Mouse (Mus musculus) megakaryocyte-erythroid progenitor cell, adult 5 weeks (primary cell): ENCODE measurements around the gene Doc2g. TPM values are rescaled to one million over a fixed set of nuclear protein-coding genes. Genes with fewer than 3 reads are reported as not detected.

Source experiments
- polyA plus RNA-seq: library from polyadenylated mRNA; stranded (reverse); fragments of >175 nt; gene quantifications from 2 replicates; pipeline ENCODE4 v1.2.3, GENCODE M21; 2012

Doc2g gene
- 10.4 and 16.4 TPM in 2 replicates for polyA plus RNA-seq

DNA sequence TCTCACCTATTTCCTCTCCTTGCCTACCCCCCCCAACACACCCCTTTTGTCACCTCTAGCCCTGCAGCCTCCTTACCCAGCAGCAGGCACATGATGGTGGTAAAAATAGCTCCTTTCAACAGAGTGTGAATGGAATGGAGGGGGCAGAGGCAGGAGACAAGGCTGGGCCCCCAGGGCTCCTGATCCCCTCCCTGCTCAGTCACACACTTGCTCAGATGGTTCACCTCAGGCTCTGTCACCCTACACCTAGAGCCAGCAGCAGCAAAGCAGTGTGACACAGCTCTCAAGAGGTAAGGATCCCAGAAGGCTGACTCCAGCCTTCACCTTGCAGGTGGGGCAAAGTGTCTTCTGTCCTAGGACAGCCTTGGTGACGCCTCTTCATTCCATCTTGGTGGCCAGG lies at the start of gene Doc2g:
Gene Doc2g, plus strand, starts transcription at position 202 of the 400 bp plus-strand sequence.

DNA sequence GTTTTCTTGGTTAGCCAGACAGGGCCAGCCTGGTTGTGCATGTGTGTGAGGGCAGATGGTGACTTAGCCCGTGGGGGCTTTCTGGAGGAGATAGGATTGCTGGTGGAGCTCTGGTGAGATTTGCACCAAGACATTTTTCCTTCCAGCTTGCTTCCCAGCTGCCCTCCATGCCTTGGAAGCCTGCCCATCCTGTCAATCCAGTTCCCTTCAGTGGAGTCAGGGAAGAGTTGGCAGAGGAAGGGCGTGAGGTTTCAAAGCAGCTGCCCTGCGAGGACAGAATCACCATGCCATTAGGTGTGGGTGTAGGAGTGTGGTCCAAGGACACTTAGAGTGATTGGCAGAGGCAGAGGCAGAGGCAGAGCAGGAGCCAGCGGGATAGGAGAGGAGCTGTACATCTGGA lies 44.6 kb upstream of the Doc2g start, which contains the start of gene Aldh3b3:
Gene Aldh3b3, plus strand, starts transcription at position 176 of the 400 bp plus-strand sequence.

DNA sequence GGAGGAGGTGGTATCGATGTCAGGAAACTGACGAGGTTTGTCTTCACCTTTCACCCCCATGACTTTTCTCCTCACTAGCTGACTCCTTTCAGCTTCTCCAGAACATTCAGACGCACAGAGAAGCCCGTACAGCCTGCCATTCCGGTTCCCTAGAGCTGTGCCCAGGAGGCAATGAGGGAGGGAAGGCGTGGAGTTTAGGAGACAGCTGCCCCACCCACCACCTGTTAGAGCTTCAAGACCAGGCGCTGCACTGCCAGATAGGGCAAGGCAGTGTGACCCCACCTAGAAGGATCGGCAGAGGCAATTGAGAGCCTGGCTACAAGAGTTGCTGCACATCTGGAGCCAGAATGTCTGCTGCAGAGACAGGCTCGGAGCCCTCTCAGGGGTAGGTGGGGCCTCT lies 30.9 kb upstream of the Doc2g start, which contains the start of gene Aldh3b2:
Gene Aldh3b2, plus strand, starts transcription at position 100 of the 400 bp plus-strand sequence.

GRCm38 (mm10) chr19:3986334-3986733 lies 16.8 kb upstream of the Doc2g start, which contains the start of gene Acy3:
TSS of gene Acy3 (plus strand) at chr19:3986570.

GRCm38 (mm10) chr19:3992416-3992815 lies 10.7 kb upstream of the Doc2g start, which contains the start of gene Tbx10:
TSS of gene Tbx10 (plus strand) at chr19:3992752.

GRCm38 (mm10) chr19:4000119-4000900 lies 2.8 kb upstream of the Doc2g start, which contains the start of the genes Nudt8 and Gm49405:
TSS of gene Nudt8 (plus strand) at chr19:4000580.
TSS of gene Gm49405 (plus strand) at chr19:4000626.

GRCm38 (mm10) chr19:4012432-4013022 lies 9.4 kb downstream of the Doc2g start, which contains the start of gene Ndufv1:
TSS of gene Ndufv1 (minus strand) at chr19:4012806.

DNA sequence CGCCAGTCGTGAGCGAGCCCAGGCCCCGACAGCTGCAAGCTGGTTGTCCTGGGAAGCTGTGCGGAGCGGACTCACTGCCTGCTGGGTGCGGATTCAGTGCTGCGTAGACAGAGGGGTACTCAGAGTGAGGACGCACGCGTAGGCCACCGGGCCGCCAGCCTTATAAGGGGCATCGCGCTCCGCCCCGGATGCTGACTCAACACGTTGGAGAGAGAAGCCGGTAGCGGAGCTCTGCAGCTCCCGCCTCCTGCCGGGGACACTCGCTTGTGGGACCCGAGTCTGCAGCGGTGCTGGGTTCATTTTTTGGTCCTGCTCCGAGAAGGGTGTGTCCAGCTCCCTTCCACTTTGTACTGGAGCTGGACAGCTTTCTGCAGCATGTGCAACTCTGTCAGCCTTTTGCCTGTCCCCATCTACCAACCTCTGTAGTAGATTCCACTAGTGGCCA lies 34.7 kb downstream of the Doc2g start, which contains the start of gene Gstp1:
Gene Gstp1, minus strand, starts transcription at position 198 of the 445 bp plus-strand sequence.

DNA sequence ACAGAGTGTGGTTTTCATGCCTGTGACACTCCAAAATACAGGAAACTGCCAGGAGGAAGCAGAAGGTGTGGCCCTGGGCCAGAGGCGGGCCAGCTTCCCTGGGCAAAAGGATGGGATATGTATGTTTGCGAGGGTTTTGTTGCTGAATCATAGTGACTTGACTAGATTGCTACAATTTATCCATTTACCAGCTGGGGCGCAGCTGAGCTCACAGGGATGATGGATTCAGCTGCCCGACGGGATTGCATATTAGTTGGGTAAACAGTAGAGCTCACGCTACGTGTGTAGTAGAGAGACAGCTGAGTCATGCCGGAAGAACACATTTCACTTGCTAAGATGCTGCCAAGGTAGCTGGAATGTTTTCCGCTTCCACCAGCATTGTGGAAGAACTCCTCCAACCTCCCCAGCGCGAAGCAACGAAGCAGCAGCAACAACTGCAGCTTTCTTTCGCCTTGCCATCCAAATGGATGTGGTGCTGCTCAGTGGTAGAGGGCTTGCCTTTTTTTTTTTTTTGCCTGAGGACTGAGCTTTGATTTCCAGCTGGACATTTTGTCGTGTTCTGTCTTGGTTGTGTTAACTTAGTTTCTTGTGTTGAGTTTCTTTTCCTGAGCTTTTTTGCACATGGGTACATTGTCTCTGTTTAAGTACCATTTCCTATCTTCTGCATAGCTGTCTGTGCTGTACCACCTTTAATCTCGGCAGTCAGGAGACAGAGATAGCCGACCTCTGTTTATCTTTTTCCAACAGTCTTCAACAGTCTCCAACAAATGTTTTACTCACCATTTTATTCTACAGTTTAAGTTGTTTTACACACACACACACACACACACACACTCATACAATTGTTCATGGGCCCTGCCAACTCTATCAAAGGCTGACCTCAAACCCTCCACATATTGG lies 43.1 kb downstream of the Doc2g start, which contains the start of gene Gstp2:
Gene Gstp2, minus strand, starts transcription at position 58 of the 900 bp plus-strand sequence.

Other genes starting within 250 kb of the Doc2g start
- 8.5 and 15.4 TPM in 2 replicates for gene Kmt5b, start 235.9 kb upstream of the Doc2g start, polyA plus RNA-seq
- 25.3 and 29.5 TPM in 2 replicates for gene Chka, start 151.5 kb upstream of the Doc2g start, polyA plus RNA-seq
- 247 and 284 TPM in 2 replicates for gene Tcirg1, start 96.2 kb upstream of the Doc2g start, polyA plus RNA-seq
- gene Ndufs8, start 90.5 kb upstream of the Doc2g start, polyA plus RNA-seq, result 133 and 144 TPM in 2 replicates
- gene Aldh3b1, start 73.5 kb upstream of the Doc2g start, polyA plus RNA-seq, result 5.0 and 8.2 TPM in 2 replicates
- 182 and 302 TPM in 2 replicates for gene Unc93b1, start 68.1 kb upstream of the Doc2g start, polyA plus RNA-seq
- 0.06 and 0.10 TPM in 2 replicates for gene Aldh3b3, start 44.7 kb upstream of the Doc2g start, polyA plus RNA-seq
- gene Aldh3b2, start 31.0 kb upstream of the Doc2g start, polyA plus RNA-seq, result 0.24 TPM in 1 of 2 replicates, not detected in the other
- 7.7 and 8.3 TPM in 2 replicates for gene Acy3, start 16.7 kb upstream of the Doc2g start, polyA plus RNA-seq
- gene Tbx10, start 10.6 kb upstream of the Doc2g start, polyA plus RNA-seq, result not detected in 2 replicates
- 14.7 and 18.3 TPM in 2 replicates for gene Nudt8, start 2.7 kb upstream of the Doc2g start, polyA plus RNA-seq
- 4.1 and 6.3 TPM in 2 replicates for gene Gm49405, start 2.7 kb upstream of the Doc2g start, polyA plus RNA-seq
- 247 and 250 TPM in 2 replicates for gene Ndufv1, start 9.5 kb downstream of the Doc2g start, polyA plus RNA-seq
- gene Gstp1, start 34.7 kb downstream of the Doc2g start, polyA plus RNA-seq, result 122 and 136 TPM in 2 replicates
- gene Gstp2, start 42.7 kb downstream of the Doc2g start, polyA plus RNA-seq, result 1.7 TPM in 1 of 2 replicates, not detected in the other
- gene Gstp3, start 56.3 kb downstream of the Doc2g start, polyA plus RNA-seq, result 0.79 and 1.2 TPM in 2 replicates
- gene Cabp2, start 78.3 kb downstream of the Doc2g start, polyA plus RNA-seq, result not detected in 2 replicates
- 126 and 175 TPM in 2 replicates for gene Cdk2ap2, start 93.9 kb downstream of the Doc2g start, polyA plus RNA-seq
- gene Pitpnm1, start 96.7 kb downstream of the Doc2g start, polyA plus RNA-seq, result 67.2 and 92.9 TPM in 2 replicates
- gene Aip, start 122.5 kb downstream of the Doc2g start, polyA plus RNA-seq, result 114 and 132 TPM in 2 replicates
- 0.03 TPM in 1 of 2 replicates, not detected in the other for gene Gpr152, start 136.5 kb downstream of the Doc2g start, polyA plus RNA-seq
- 0.14 and 0.15 TPM in 2 replicates for gene Cabp4, start 140.7 kb downstream of the Doc2g start, polyA plus RNA-seq
- gene Coro1b, start 145.3 kb downstream of the Doc2g start, polyA plus RNA-seq, result 166 and 202 TPM in 2 replicates
- gene Ptprcap, start 150.3 kb downstream of the Doc2g start, polyA plus RNA-seq, result 508 and 717 TPM in 2 replicates
- gene Rps6kb2, start 160.0 kb downstream of the Doc2g start, polyA plus RNA-seq, result 88.1 and 93.8 TPM in 2 replicates
- gene Carns1, start 172.2 kb downstream of the Doc2g start, polyA plus RNA-seq, result 5.7 and 6.3 TPM in 2 replicates
- 58.6 and 71.5 TPM in 2 replicates for gene Tbc1d10c, start 188.0 kb downstream of the Doc2g start, polyA plus RNA-seq
- 614 and 638 TPM in 2 replicates for gene Ppp1ca, start 188.8 kb downstream of the Doc2g start, polyA plus RNA-seq
- 27.8 and 31.6 TPM in 2 replicates for gene Rad9a, start 198.3 kb downstream of the Doc2g start, polyA plus RNA-seq
- gene Clcf1, start 210.9 kb downstream of the Doc2g start, polyA plus RNA-seq, result 12.5 and 17.5 TPM in 2 replicates
- gene AC109138.7, start 211.0 kb downstream of the Doc2g start, polyA plus RNA-seq, result 33.8 and 36.5 TPM in 2 replicates
- 38.1 and 42.7 TPM in 2 replicates for gene Pold4, start 228.6 kb downstream of the Doc2g start, polyA plus RNA-seq